Mouse (Mus musculus) lung, adult 2 months (tissue): ENCODE data around the gene Ube2f.

Experiments
- CTCF ChIP-seq: fragments of 200-500 bp; IDR thresholded peaks from 2 replicates; pipeline ENCODE4 v1.5.1; 2011; ENCODE audit warnings: mild to moderate bottlenecking, low read length, control low read depth; ENCODE audit not compliant: insufficient read depth
- POLR2A ChIP-seq: fragments of 200-500 bp; IDR thresholded peaks from 2 replicates; pipeline ENCODE4 v1.6.1; 2011; ENCODE audit warnings: low read depth, mild to moderate bottlenecking, control low read depth, low read length, borderline replicate concordance; ENCODE audit errors: extremely low read depth

GRCm38 (mm10) chr1:91248970-91249369 lies 1.1 kb upstream of the Ube2f start:
- no peak for TF ChIP-seq CTCF
- TF ChIP-seq POLR2A = no peak
